Mouse (Mus musculus) MEL (cell line): ENCODE measurements around the gene Snta1. TPM values are rescaled to one million over a fixed set of nuclear protein-coding genes. Genes with fewer than 3 reads are reported as not detected.

Experiments
- DNase-seq: peaks from one replicate; pipeline ENCODE4 v3.0.0; 2011; ENCODE audit warnings: low read depth, low spot score
- H3K27ac ChIP-seq: 2 replicates; pipeline ENCODE4 v1.5.1; 2012; ENCODE audit warnings: low read depth, mild to moderate bottlenecking, control low read depth, low read length, moderate library complexity; ENCODE audit not compliant: control insufficient read depth
- H3K27me3 ChIP-seq, 2 experiments: fragments of 150-350 bp in 1 of 2; sonication (generic) in 1 of 2; 2 replicates each; pipeline ENCODE4 v1.6.1; 2012; ENCODE audit warnings: low read length in 2 of 2, mild to moderate bottlenecking in 2 of 2, improper control_type of control experiment in 1 of 2, moderate library complexity in 1 of 2; ENCODE audit not compliant: insufficient read depth in 2 of 2, control insufficient read depth in 1 of 2
- H3K36me3 ChIP-seq, 2 experiments: 2 replicates each; pipeline ENCODE4 v1.6.1; 2012 to 2014; ENCODE audit warnings: low read length in 2 of 2, improper control_type of control experiment in 1 of 2, inconsistent platforms in 1 of 2, mild to moderate bottlenecking in 1 of 2; ENCODE audit not compliant: insufficient read depth in 2 of 2, control insufficient read depth in 1 of 2
- H3K4me1 ChIP-seq, 2 experiments: fragments of 150-350 bp in 1 of 2; sonication (generic) in 1 of 2; 2 replicates each; pipeline ENCODE4 v1.6.1; 2012; ENCODE audit warnings: low read length in 2 of 2, improper control_type of control experiment in 1 of 2, mild to moderate bottlenecking in 1 of 2; ENCODE audit not compliant: insufficient read depth in 2 of 2, control insufficient read depth in 1 of 2
- H3K4me3 ChIP-seq, 2 experiments: fragments of 150-350 bp in 1 of 2; sonication (generic) in 1 of 2; 2 replicates each; pipeline ENCODE4 v1.5.1; 2012; ENCODE audit warnings: low read depth in 2 of 2, low read length in 2 of 2, mild to moderate bottlenecking in 2 of 2, moderate library complexity in 2 of 2, control low read depth in 1 of 2, improper control_type of control experiment in 1 of 2; ENCODE audit not compliant: control insufficient read depth in 1 of 2, insufficient read depth in 1 of 2
- H3K79me2 ChIP-seq: 2 replicates; pipeline ENCODE4 v1.6.1; 2012; ENCODE audit warnings: mild to moderate bottlenecking, low read length, moderate library complexity; ENCODE audit not compliant: control insufficient read depth, poor library complexity, insufficient read depth
- H3K9ac ChIP-seq: 2 replicates; pipeline ENCODE4 v1.6.1; 2012; ENCODE audit warnings: low read depth, mild to moderate bottlenecking, control low read depth, low read length, moderate library complexity; ENCODE audit not compliant: control insufficient read depth, poor library complexity, severe bottlenecking
- H3K9me3 ChIP-seq: fragments of 150-350 bp; sonication (generic); replicated peaks from 2 replicates; pipeline ENCODE4 v1.6.1; 2012; ENCODE audit warnings: mild to moderate bottlenecking, low read length, improper control_type of control experiment, moderate library complexity; ENCODE audit not compliant: insufficient read depth
- BHLHE40 ChIP-seq: IDR thresholded peaks from 2 replicates; pipeline ENCODE4 v1.6.1; 2012; ENCODE audit warnings: low read depth, mild to moderate bottlenecking, inconsistent platforms, low read length, improper control_type of control experiment, borderline replicate concordance
- CHD1 ChIP-seq: IDR thresholded peaks from 2 replicates; pipeline ENCODE4 v1.6.1; 2012; ENCODE audit warnings: low read depth, mild to moderate bottlenecking, inconsistent platforms, low read length, improper control_type of control experiment
- CHD2 ChIP-seq: IDR thresholded peaks from 2 replicates; pipeline ENCODE4 v1.6.1; 2011; ENCODE audit warnings: low read length, improper control_type of control experiment
- ELF1 ChIP-seq: IDR thresholded peaks from 2 replicates; pipeline ENCODE4 v1.6.1; 2014; ENCODE audit warnings: low read depth, mild to moderate bottlenecking, inconsistent platforms, low read length, improper control_type of control experiment, moderate library complexity
- EP300 ChIP-seq, 2 experiments: IDR thresholded peaks; 2 replicates each; pipeline ENCODE4 v1.6.1; 2011; ENCODE audit warnings: improper control_type of control experiment in 2 of 2, low read length in 2 of 2, low read depth in 1 of 2, mild to moderate bottlenecking in 1 of 2
- ETS1 ChIP-seq: IDR thresholded peaks from 2 replicates; pipeline ENCODE4 v1.6.1; 2012; ENCODE audit warnings: low read depth, mild to moderate bottlenecking, inconsistent platforms, low read length, improper control_type of control experiment, moderate library complexity
- HCFC1 ChIP-seq: IDR thresholded peaks from 2 replicates; pipeline ENCODE4 v1.6.1; 2012; ENCODE audit warnings: low read depth, mild to moderate bottlenecking, inconsistent platforms, low read length, improper control_type of control experiment, moderate library complexity
- KAT2A ChIP-seq: conservative IDR thresholded peaks from 2 replicates; pipeline ENCODE4 v1.6.1; 2012; ENCODE audit warnings: low read depth, low read length, improper control_type of control experiment, inconsistent platforms
- MAFK ChIP-seq: IDR thresholded peaks from 2 replicates; pipeline ENCODE4 v1.6.1; 2011; ENCODE audit warnings: low read depth, mild to moderate bottlenecking, low read length, improper control_type of control experiment, borderline replicate concordance
- MAX ChIP-seq: IDR thresholded peaks from 2 replicates; pipeline ENCODE4 v1.6.1; 2011; ENCODE audit warnings: low read length, improper control_type of control experiment
- MXI1 ChIP-seq: IDR thresholded peaks from 2 replicates; pipeline ENCODE4 v1.6.1; 2011; ENCODE audit warnings: mild to moderate bottlenecking, low read depth, low read length, improper control_type of control experiment
- MYB ChIP-seq: IDR thresholded peaks from 2 replicates; pipeline ENCODE4 v1.6.1; 2011; ENCODE audit warnings: mild to moderate bottlenecking, low read depth, low read length, improper control_type of control experiment
- MYC ChIP-seq: IDR thresholded peaks from 2 replicates; pipeline ENCODE4 v1.6.1; 2011; ENCODE audit warnings: low read depth, mild to moderate bottlenecking, low read length, improper control_type of control experiment, moderate library complexity
- NELFE ChIP-seq: IDR thresholded peaks from 2 replicates; pipeline ENCODE4 v1.6.1; 2011; ENCODE audit warnings: low read depth, low read length, improper control_type of control experiment
- POLR2A ChIP-seq, 2 experiments: IDR thresholded peaks; 2 replicates each; pipeline ENCODE4 v1.6.1; 2011 to 2012; ENCODE audit warnings: low read length in 2 of 2, mild to moderate bottlenecking in 2 of 2, control low read depth in 1 of 2, improper control_type of control experiment in 1 of 2, low read depth in 1 of 2, moderate library complexity in 1 of 2; ENCODE audit not compliant: control insufficient read depth in 1 of 2, insufficient read depth in 1 of 2, poor library complexity in 1 of 2
- POLR2AphosphoS5 ChIP-seq: IDR thresholded peaks from 2 replicates; pipeline ENCODE4 v1.6.1; 2012; ENCODE audit warnings: low read depth, borderline replicate concordance, mild to moderate bottlenecking, inconsistent platforms, low read length, moderate library complexity, mixed read lengths
- RCOR1 ChIP-seq: IDR thresholded peaks from 2 replicates; pipeline ENCODE4 v1.6.1; 2012; ENCODE audit warnings: low read depth, mild to moderate bottlenecking, inconsistent platforms, low read length, improper control_type of control experiment
- SMC3 ChIP-seq: IDR thresholded peaks from 2 replicates; pipeline ENCODE4 v1.6.1; 2011; ENCODE audit warnings: low read depth, low read length, improper control_type of control experiment
- TCF12 ChIP-seq: IDR thresholded peaks from 2 replicates; pipeline ENCODE4 v1.6.1; 2014; ENCODE audit warnings: low read depth, mild to moderate bottlenecking, inconsistent platforms, low read length, improper control_type of control experiment, moderate library complexity
- UBTF ChIP-seq: IDR thresholded peaks from 2 replicates; pipeline ENCODE4 v1.6.1; 2012; ENCODE audit warnings: low read depth, mild to moderate bottlenecking, inconsistent platforms, low read length, improper control_type of control experiment, moderate library complexity, borderline replicate concordance; ENCODE audit not compliant: insufficient read depth
- ZC3H11A ChIP-seq: IDR thresholded peaks from 2 replicates; pipeline ENCODE4 v1.6.1; 2012; ENCODE audit warnings: low read depth, mild to moderate bottlenecking, inconsistent platforms, low read length, improper control_type of control experiment
- ZMIZ1 ChIP-seq: IDR thresholded peaks from 2 replicates; pipeline ENCODE4 v1.6.1; 2012; ENCODE audit warnings: low read depth, mild to moderate bottlenecking, inconsistent platforms, low read length, improper control_type of control experiment, moderate library complexity
- polyA plus RNA-seq, 2 experiments: library from polyadenylated mRNA; stranded (reverse) in 1 of 2; unstranded in 1 of 2; fragments of >175 nt in 1 of 2; fragments of >200 nt in 1 of 2; gene quantifications; 2 replicates each; pipeline versions ENCODE4 v1.2.1 to v1.2.4; 2012; ENCODE audit warnings: low replicate concordance in 2 of 2, low read depth in 1 of 2; ENCODE audit not compliant: insufficient read length in 2 of 2, insufficient read depth in 1 of 2, missing spikeins in 1 of 2
- total RNA-seq: library from RNA; depleted of rRNA; stranded (reverse); fragments of 300-350 nt; gene quantifications from 2 replicates; pipeline ENCODE4 v1.2.3, GENCODE M21; 2012

Gene Snta1
- total and polyA plus RNA-seq, 3 experiments, result 2.7 to 6.7 TPM; not detected in 1

- H3K27ac ChIP-seq, result no peak overlapping the region
- H3K79me2 ChIP-seq, result no peaks in the 10 kb centered on the region
- DNase-seq, result no peak
- peaks cover 0 to 9% of the 10 kb centered on the region in 2 experiments; a peak in 2 of 4 replicates for H3K36me3 ChIP-seq
- TF ChIP-seq UBTF (no peak), NELFE (no peak), MYB (no peak), TCF12 (no peak), CHD1 (no peak), ZC3H11A (no peak), RCOR1 (no peak), POLR2AphosphoS5 (no peak), HCFC1 (no peak), EP300 (IDR thresholded peaks at IDR 0.05; ENCODE audit: low read depth in 1 of 2, low read length in 2 of 2) (no peak), MAX (no peak), MXI1 (no peak), ZMIZ1 (no peak), SMC3 (no peak), POLR2A (IDR thresholded peaks at IDR 0.05; ENCODE audit: control insufficient read depth in 1 of 2, insufficient read depth in 1 of 2, low read depth in 1 of 2, low read length in 2 of 2, poor library complexity in 1 of 2) (no peak), KAT2A (no peak)
- TF ChIP-seq, all 39 proteins: peak for 0
- no peak overlapping the region for H3K9ac ChIP-seq
- peaks cover 0 to 3% of the 10 kb centered on the region in 2 experiments; a peak in 3 of 4 replicates for H3K27me3 ChIP-seq
- no peak overlapping the region for H3K4me3 ChIP-seq
- peaks cover 2 to 10% of the 10 kb centered on the region in 2 experiments; a peak in 3 of 4 replicates for H3K4me1 ChIP-seq
- no peaks in the 10 kb centered on the region for H3K9me3 ChIP-seq
These were observed 20.0 kb upstream of the Snta1 start for GRCm38 (mm10) chr2:154427853-154428360.

DNA sequence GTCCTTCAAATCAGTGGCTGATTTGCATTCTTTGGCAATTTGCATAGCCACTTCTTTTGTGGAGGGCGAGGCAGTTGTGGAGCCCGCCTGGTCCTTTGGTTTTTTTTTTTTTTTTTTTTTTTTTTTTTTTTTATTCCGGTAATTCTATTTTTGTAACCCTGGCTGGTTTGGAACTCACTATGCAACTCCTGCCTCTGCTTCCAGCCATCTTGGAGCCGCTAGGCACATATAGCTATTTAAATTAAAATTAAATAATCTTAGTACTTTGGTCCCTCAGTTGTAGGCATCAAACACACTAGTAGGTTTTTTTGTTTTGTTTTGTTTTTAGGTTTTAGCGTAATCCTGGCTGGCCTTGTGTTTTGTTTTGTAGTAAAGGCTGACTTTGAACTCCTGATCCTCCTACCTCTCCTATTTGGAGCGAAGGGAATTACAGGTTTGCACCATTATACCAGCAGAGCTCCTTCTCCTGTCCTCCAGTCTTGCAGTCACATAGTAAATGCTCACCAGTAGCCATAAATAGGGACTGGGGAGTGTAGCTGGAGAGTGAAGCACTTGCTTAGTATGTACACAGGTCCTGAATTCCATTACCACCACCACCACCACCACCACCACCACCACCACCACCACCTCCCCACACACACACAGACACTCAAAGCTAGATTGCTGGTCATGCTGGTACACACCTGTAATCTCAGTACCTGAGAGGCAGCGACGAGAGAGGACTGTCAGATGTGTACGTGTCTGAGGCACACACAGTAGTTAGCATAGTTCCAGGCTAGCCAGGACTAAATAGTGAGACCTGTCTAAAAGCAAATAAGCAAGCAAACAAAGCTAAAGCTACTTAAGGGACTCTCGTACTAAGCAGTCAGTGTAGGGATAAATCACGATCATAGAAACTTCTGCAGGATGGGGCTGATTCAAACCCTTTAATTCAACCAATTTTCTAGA, 19.3 kb upstream of the Snta1 start:
- no peaks in the 10 kb centered on the region for H3K9me3 ChIP-seq
- H3K79me2 ChIP-seq, result no peaks in the 10 kb centered on the region
- no peak overlapping the region for H3K4me3 ChIP-seq
- H3K27ac ChIP-seq, result no peak overlapping the region
- no peak overlapping the region for H3K9ac ChIP-seq
- no peak for TF ChIP-seq MAFK
- TF ChIP-seq BHLHE40, result no peak
- TF ChIP-seq MAX, result no peak
- TF ChIP-seq MXI1, result no peak
- TF ChIP-seq ELF1, result no peak
- TF ChIP-seq POLR2AphosphoS5, result no peak
- no peak for TF ChIP-seq ETS1
- TF ChIP-seq CHD2, result no peak
- no peak for TF ChIP-seq MYC
- H3K4me1 ChIP-seq, result peaks cover 0 to 4% of the 10 kb centered on the region in 2 experiments; a peak in 2 of 4 replicates
- no peak for DNase-seq
- peaks cover 0 to 5% of the 10 kb centered on the region in 2 experiments; a peak in 2 of 4 replicates for H3K36me3 ChIP-seq
- H3K27me3 ChIP-seq, result peaks cover 0 to 3% of the 10 kb centered on the region in 2 experiments; a peak in 3 of 4 replicates
